Mouse (Mus musculus) ovary, postnatal 36 days (tissue): ENCODE measurements around the gene Rpl27a.

ENCODE experiments used
- DNase-seq: peaks from one replicate; pipeline ENCODE4 v3.0.0; 2022; ENCODE audit warnings: low spot score, mixed read lengths

Gene Rpl27a

DNA sequence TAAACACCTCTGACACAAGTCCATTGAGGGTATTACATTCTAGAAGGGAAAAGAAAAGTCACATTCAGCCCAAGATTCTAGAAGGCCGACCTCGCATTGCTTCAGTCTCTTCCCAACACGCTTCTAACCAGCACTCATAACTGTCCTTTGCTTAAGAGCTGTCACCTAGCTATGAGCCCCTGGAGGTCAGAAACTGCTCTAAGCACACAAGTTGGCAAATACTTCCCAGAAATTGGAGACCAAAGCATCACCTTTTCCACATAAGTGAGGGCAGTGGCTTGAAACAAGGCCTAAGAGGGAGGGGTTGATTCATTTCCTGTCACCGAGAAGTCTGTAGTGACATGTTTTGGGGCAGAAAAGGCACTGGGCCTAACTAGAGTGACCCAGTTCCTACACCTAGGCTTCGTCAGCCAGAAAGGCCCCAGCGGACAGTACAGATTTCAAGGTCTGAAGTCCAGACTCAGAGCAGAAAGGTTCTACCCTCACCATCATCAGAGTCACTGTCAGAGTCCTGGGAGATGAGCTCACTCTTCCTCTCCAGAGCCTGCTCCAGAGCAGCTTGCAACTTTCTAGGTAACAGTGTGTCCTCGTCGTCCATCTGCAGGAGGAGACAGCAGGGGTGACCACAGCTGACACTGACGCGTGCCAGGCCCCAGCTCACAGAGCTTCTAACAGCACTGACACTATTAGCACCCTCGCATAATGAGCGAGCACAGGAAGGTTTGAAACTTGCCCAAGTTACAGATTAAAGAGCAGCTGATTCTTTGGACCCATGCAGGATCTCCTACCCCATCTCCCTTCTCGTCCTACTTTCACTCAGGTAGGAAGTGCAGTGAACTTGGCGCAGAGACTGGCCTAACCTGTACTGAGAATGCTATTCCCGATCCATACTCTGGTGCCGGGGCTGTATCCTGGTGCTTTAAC lies 7.1 kb downstream of the Rpl27a start:
- no peak for DNase-seq

DNA sequence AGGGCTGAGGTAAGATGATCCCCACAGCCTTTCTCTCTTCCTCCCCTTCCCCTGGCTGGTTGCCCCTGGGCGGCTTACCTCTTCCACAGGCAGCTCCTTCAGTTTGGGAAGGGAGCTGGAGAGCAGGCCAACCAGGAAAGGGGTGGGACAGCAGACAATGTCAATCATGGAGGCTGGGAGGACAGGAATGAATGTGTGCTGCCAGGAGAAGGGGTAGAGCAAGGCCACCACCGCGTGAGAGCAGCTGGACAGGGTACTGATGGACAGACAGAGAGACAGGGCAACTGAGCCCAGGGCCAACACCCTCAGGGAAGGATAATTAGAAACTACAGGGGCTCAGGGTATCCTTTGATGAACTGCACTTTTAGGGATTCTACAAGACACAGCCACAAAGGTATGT lies 8.6 kb downstream of the Rpl27a start:
- DNase-seq = no peak

- peak; percentile 58 for DNase-seq
Measured at GRCm38 (mm10) chr7:109528356-109528755, 9.4 kb downstream of the Rpl27a start.

- no peak for DNase-seq
Measured at GRCm38 (mm10) chr7:109529741-109530140, 10.8 kb downstream of the Rpl27a start.

GRCm38 (mm10) chr7:109531501-109531900 lies 12.6 kb downstream of the Rpl27a start:
- no peak for DNase-seq

DNA sequence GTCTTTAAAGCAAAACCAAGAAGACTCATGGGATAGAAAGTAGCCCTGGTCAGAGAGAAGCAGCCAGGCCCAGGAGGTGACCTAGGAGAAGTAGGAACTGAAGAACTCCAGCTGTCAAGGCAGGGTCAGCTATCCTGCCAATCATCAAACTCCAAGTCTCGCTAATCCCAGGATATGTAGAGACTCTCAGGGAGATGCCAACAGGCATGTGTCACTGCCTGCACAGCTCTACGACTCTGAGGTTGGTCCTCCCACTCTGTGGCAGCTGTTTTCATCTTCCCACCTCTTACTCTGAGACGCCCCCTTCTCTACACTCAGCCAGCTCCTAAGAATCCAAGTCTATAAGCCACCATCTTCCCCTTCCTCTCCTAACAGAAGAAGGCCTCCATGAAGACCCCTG lies 13.7 kb downstream of the Rpl27a start:
- no peak for DNase-seq

GRCm38 (mm10) chr7:109533129-109533528 lies 14.2 kb downstream of the Rpl27a start:
- no peak for DNase-seq

DNA sequence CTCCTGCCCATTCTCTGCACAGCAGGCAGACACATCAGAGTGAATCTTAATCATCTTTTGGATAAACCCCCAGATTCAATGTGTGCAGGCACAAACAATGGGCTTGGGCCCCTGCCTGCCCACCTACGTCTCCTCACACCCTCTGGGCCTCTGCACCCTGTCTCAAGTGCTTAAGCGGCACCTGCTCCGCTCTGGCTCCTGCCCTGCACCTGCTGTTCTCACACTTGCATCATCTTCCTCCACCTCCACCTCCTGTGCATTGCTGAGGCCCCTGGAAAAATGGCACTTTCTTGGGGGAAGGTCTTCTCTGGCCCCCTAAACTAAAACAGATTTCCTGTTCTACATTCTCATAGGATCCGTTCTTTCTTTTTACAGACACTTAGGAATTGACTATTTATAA lies 14.9 kb downstream of the Rpl27a start:
- DNase-seq = no peak

DNA sequence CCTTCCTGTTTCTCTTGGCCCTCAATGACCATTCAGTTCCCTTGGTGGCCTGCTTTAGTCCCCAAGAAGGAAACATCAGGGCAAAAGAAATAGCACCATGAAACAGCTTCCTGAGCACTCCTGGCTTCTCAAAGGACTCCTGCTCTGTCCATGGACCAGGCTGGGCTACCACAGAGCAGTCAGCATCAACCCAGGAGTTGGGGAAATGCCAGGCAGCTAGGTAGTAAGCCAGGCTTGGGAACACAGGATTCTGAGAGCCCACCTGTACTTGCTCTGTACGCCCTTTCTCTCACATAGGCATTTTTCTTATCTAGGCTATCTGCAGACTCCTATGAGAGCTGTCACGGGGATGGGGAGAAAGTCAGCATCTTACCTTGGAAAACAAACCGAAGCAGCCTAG lies 16.0 kb downstream of the Rpl27a start:
- no peak for DNase-seq

DNA sequence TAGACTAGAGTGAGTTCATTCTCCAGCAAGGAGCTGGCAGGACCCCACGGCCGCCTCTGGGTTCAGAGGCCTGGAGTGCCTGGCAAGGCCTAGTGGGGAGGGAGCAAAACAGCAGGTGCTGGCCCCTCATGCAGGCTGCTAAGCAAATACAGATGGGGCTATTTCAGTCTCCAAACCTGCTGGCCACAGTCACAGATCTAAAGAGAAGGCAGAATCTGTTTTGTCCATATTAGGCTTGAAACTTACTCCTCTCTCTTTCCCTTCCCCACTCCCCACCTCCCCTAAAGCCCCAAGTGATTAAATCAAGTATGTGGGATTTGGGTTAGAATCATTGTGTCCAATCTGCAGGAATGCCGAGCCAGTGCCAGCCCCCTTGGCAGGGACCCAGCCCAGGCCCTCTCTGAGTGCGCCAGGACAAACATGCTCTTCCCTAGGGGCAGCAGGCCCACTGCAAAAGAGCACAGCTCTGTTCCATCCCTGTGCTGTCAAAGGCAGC lies 17.6 kb downstream of the Rpl27a start:
- DNase-seq = peak; percentile 65

- DNase-seq = no peak
Measured at GRCm38 (mm10) chr7:109540902-109541301, 22.0 kb downstream of the Rpl27a start.

DNA sequence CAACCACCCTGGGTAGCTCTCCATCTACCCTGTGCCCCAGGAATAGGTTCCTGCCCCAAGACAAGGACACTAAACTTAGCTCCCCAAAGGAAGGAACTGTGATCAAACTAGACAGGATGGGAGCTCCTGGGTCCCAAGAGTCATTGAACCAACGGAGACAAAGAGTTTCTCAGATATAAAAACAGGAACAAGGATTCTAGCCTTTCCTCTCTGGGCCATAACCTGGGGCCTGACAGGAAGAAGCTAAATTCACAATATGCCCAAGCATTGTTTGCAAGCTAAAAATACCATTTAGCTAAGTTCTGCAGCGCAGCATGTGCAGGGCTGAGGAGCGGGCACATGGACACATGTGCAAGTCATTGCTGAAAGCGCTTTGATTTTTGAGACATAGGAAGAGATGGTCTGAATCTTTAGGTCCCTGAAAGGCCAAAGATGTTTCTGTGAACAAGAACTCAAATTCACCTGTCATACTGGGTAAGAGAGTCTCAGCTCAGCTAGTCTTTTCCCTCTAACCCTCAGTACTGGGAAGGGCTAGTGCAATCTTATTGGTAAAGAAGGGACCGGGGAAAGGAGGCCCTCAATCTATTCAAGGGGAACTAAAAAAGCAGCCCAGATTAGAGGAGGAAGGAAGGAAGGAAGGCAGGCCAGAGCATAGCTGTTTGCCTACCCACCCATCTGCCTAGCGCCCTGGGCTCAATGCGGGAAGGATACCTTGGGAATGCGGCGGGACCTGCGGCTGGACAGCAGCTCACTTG lies 22.8 kb downstream of the Rpl27a start:
- DNase-seq = no peak

DNA sequence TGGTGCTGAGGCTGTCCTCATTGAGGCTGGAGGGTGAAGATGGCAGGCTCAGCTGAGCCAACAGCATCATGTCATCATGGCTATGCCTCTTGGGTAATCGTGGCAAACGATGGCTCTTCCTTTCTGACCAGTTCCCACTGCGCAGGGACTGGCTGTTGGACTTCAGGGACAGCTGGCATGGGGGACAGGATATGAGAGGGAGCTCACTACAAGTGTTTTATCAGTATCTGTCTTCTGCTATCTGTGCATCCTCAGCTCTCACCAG lies 23.3 kb downstream of the Rpl27a start:
- DNase-seq = no peak

GRCm38 (mm10) chr7:109544792-109545191 lies 25.8 kb downstream of the Rpl27a start:
- no peak for DNase-seq

DNA sequence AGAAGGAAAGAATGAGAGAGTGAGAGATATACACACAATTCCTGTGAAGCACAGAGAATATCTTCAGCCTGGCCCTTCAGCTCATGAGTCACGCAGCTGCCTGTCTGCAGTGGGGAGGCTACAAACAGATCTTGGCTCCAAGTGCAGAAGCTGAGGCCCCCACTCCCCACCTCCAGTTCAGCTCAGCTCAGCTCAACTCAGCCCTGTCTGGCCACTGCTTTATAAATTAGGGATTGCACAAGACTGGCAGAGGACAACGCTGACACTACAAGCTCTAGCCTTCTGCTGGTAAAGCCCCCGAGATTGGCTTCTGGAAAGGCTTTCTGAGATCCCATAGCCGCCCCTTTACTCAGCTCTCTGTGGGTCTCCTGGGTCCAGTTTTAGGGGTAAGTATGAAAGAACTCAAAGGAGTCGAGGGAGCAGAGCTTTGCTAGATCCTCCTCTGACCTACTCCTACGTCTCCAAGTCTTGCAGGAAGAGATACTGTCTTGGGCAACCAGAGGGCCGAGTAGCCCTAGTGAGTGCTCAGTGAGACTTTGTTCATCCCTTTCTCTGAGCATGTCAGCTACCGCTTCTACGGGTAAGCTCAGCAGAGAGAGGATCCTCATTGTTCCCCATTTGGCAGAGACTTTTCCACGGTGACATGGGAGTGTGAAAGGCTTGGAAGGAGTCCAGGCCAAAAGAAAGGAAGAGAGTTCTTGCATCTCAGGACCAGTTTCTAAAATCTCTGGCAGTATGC lies 26.5 kb downstream of the Rpl27a start:
- no peak for DNase-seq

GRCm38 (mm10) chr7:109546186-109546585 lies 27.2 kb downstream of the Rpl27a start:
- no peak for DNase-seq

- DNase-seq = no peak
Measured at GRCm38 (mm10) chr7:109546726-109547125, 27.8 kb downstream of the Rpl27a start.

GRCm38 (mm10) chr7:109559536-109559935 lies 40.6 kb downstream of the Rpl27a start:
- DNase-seq = no peak

- DNase-seq = no peak
Measured at GRCm38 (mm10) chr7:109561466-109562153, 42.7 kb downstream of the Rpl27a start.

GRCm38 (mm10) chr7:109562154-109562599 lies 43.2 kb downstream of the Rpl27a start:
- no peak for DNase-seq

DNA sequence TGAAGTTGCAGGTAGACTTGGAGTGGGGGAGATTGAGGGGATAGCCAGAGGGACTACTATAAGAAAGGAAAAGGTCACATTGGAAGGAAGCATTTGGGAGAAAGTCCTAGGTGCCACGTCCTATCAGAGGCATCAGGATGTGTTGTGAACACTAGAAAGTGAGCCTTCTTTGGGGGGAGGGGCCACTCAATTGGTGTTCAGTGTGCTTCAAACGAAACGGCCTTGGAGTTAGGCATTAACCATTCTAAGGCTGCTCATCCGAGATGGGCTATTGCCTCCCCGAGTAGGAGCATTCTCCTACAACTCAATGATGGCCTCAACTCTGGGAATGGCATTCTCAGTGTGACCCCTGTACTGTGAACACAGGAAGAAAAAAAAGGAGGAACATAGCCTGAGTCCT lies 43.7 kb downstream of the Rpl27a start:
- DNase-seq = no peak
